Mouse (Mus musculus) embryonic fibroblast, embryonic 13.5 days (primary cell): Measurements from ENCODE around the gene Caly.

Experiments used
- CTCF ChIP-seq: IDR thresholded peaks from 2 replicates; pipeline ENCODE4 v1.5.1; 2011; ENCODE audit warnings: mild to moderate bottlenecking, control low read depth, low read length, moderate library complexity, borderline replicate concordance; ENCODE audit not compliant: insufficient read depth
- POLR2A ChIP-seq: IDR thresholded peaks from 2 replicates; pipeline ENCODE4 v1.6.1; 2011; ENCODE audit warnings: low read depth, mild to moderate bottlenecking, control low read depth, low read length, moderate library complexity

GRCm38 (mm10) chr7:140104009-140104408 lies 21.7 kb upstream of the Caly start:
- no peak for TF ChIP-seq POLR2A
- TF ChIP-seq CTCF: no peak
